Mouse (Mus musculus): ENCODE measurements around the gene Fam19a1. TPM values are rescaled to one million over a fixed set of nuclear protein-coding genes. Genes with fewer than 3 reads are reported as not detected.

Gene Fam19a1
- polyA plus RNA-seq (2015; fragmentation: Nextera tagmentation; extraction: Ambion mirVana), result 19.7 and 25.1 TPM in 2 replicates

DNA sequence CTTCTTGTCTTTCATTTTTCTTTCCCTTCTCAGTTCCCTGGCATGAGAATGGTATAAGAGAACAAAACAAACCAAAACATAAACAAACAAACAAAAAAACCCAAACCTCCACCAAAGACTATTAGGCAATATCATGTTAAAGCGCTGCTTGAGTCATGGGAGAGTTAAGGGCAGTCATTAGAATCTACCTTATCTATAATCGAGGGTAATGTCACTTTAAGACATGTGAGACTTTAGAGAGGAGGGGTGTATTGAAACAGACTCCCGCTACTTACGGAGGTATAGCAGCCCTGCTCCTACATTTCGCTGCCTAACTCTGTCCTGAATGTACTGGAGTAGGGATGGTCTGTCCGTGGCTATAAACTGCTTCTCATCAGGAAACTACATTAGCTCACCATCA lies at the start of gene Fam19a1:
Gene Fam19a1, plus strand, starts transcription at position 301 of the 400 bp plus-strand sequence.

DNA sequence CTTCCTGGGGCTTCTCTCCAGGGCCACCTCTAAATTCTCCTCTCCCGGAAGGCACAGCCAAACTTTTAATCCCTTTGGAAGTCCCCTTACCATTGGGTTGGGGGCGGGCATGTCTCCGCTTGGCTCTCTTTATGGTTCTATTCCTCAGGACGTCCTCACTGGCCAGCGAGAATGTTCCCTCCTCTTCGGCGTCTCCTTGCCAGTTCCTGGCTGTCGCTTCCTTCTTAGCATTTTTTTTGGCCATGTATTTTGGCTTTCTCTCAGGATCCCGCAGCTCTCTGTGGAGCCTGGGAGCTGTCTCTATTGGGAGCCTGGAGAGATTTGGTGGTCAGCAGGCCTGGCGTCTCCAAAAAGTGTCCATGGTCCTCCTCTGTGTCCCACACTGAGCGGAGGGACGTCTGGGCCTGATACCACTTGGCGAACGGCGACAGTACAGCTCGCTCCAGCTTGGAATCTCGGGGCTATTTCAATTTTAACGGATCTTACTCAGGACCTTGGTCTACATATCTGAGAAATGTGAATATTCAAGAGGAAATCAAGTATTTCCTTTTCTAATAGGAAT lies 52.9 kb downstream of the Fam19a1 start, which contains the start of gene 1700123L14Rik:
Gene 1700123L14Rik, minus strand, starts transcription at position 426 of the 562 bp plus-strand sequence.

Other genes with a start within 250 kb of the Fam19a1 start
- 0.22 TPM in 1 of 2 replicates, not detected in the other for gene 1700123L14Rik, start 53.1 kb downstream of the Fam19a1 start, polyA plus RNA-seq (2015; fragmentation: Nextera tagmentation; extraction: Ambion mirVana)